Mouse (Mus musculus): Measurements from ENCODE around the gene Chd9. TPM values are rescaled to one million over a fixed set of nuclear protein-coding genes. Genes with fewer than 3 reads are reported as not detected.
A peak's percentile ranks its signal among the peaks of the same experiment; 100 is the strongest.

Gene Chd9
- polyA plus RNA-seq, 1 experiment from 2014 or later, result 52.0 TPM

GRCm38 (mm10) chr8:91046370-91046769 is 218.2 kb downstream of the Chd9 start:
- 92% methylated on average over 4 of the region's 4 CpGs for WGBS
- Histone ChIP-seq H3K27ac (ENCODE audit: low read depth, low read length) (no peak overlapping the region), H3K9ac (ENCODE audit: low read length) (no peak overlapping the region), H3K4me1 (replicated peaks; ENCODE audit: control insufficient read depth, insufficient read depth, low read length) (no peaks in the 10 kb centered on the region), H3K4me2 (ENCODE audit: low read depth, low read length, severe bottlenecking) (no peak overlapping the region), H3K27me3 (ENCODE audit: control insufficient read depth, insufficient read depth, low read length) (no peaks in the 10 kb centered on the region), H3K4me3 (ENCODE audit: low read depth, low read length) (no peak overlapping the region), H3K36me3 (ENCODE audit: control insufficient read depth, insufficient read depth, low read length) (peaks cover 4% of the 10 kb centered on the region; the same call in 1 of the 2 replicates), H3K9me3 (ENCODE audit: control insufficient read depth, low read length) (no peaks in the 10 kb centered on the region)
- no peak for ATAC-seq (replicated peaks; ENCODE audit: low FRiP score)
- no peak for DNase-seq (ENCODE audit: low spot score)

DNA sequence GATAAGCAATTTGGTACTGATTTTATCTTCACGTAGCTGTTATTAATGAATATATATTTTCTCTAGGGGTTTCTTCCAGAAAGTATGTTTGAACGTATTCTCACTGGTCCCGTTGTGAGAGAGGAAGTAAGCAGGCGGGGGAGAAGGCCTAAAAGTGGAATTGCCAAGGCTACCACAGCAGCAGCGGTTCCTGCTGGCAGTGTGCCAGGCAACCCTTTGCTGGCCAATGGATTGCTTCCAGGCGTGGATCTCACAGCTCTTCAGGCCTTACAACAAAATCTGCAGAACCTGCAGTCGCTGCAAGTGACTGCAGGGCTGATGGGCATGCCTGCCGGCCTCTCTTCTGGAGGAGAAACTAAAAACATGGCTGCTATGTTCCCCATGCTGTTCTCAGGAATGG is 222.9 kb downstream of the Chd9 start:
- DNase-seq (ENCODE audit: low spot score), result peak; percentile 62
- no peak overlapping the region for H3K4me2 ChIP-seq (ENCODE audit: low read depth, low read length, severe bottlenecking)
- ATAC-seq (replicated peaks; ENCODE audit: low FRiP score), result no peak
- H3K27me3 ChIP-seq (ENCODE audit: control insufficient read depth, insufficient read depth, low read length), result no peaks in the 10 kb centered on the region
- no peak overlapping the region for H3K9ac ChIP-seq (ENCODE audit: low read length)
- WGBS, result 76% methylated on average over 8 of the region's 8 CpGs
- no peaks in the 10 kb centered on the region; the same call in 1 of the 2 replicates for H3K36me3 ChIP-seq (ENCODE audit: control insufficient read depth, insufficient read depth, low read length)
- H3K27ac ChIP-seq (ENCODE audit: low read depth, low read length), result no peak overlapping the region
- H3K9me3 ChIP-seq (ENCODE audit: control insufficient read depth, low read length), result no peaks in the 10 kb centered on the region
- no peak overlapping the region for H3K4me3 ChIP-seq (ENCODE audit: low read depth, low read length)
- H3K4me1 ChIP-seq (replicated peaks; ENCODE audit: control insufficient read depth, insufficient read depth, low read length), result no peaks in the 10 kb centered on the region

- Histone ChIP-seq H3K36me3 (ENCODE audit: control insufficient read depth, insufficient read depth, low read length) (no peaks in the 10 kb centered on the region; the same call in 1 of the 2 replicates), H3K27ac (ENCODE audit: low read depth, low read length) (no peak overlapping the region), H3K4me2 (ENCODE audit: low read depth, low read length, severe bottlenecking) (no peak overlapping the region), H3K27me3 (ENCODE audit: control insufficient read depth, insufficient read depth, low read length) (no peaks in the 10 kb centered on the region), H3K9ac (ENCODE audit: low read length) (no peak overlapping the region), H3K4me3 (ENCODE audit: low read depth, low read length) (no peak overlapping the region), H3K9me3 (ENCODE audit: control insufficient read depth, low read length) (no peaks in the 10 kb centered on the region), H3K4me1 (replicated peaks; ENCODE audit: control insufficient read depth, insufficient read depth, low read length) (no peaks in the 10 kb centered on the region)
- ATAC-seq (replicated peaks; ENCODE audit: low FRiP score) (no peak), DNase-seq (ENCODE audit: low spot score) (no peak)
- 94% methylated on average over 4 of the region's 4 CpGs for WGBS
Measured at GRCm38 (mm10) chr8:91054418-91054817, 226.3 kb downstream of the Chd9 start.

DNA sequence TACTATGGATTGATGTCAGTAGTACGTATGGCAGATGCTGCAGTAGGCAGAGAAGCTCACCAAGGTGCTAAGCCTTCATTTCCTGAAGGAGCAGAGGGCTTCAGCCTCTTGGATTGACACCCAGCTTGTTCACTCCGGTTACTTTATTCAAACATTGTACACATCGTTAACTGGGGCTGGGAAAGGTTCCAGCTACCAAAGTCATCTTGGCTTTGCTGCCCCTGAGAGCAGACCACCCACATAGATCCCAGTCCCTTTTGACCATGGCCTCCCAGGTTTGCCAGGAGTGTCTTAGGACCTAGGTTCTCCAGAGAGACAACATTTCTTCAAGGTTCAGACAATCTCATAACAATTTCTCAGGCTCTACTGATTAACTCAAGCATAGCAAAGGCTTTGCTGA is 228.7 kb downstream of the Chd9 start:
- H3K4me3 ChIP-seq (ENCODE audit: low read depth, low read length), result no peak overlapping the region
- no peaks in the 10 kb centered on the region for H3K4me1 ChIP-seq (replicated peaks; ENCODE audit: control insufficient read depth, insufficient read depth, low read length)
- no peaks in the 10 kb centered on the region; the same call in 1 of the 2 replicates for H3K36me3 ChIP-seq (ENCODE audit: control insufficient read depth, insufficient read depth, low read length)
- H3K27me3 ChIP-seq (ENCODE audit: control insufficient read depth, insufficient read depth, low read length), result no peaks in the 10 kb centered on the region
- no peak overlapping the region for H3K27ac ChIP-seq (ENCODE audit: low read depth, low read length)
- DNase-seq (ENCODE audit: low spot score) (no peak), ATAC-seq (replicated peaks; ENCODE audit: low FRiP score) (no peak)
- no peak overlapping the region for H3K4me2 ChIP-seq (ENCODE audit: low read depth, low read length, severe bottlenecking)
- H3K9me3 ChIP-seq (ENCODE audit: control insufficient read depth, low read length), result no peaks in the 10 kb centered on the region
- 59% methylated on average over 3 of the region's 3 CpGs for WGBS
- H3K9ac ChIP-seq (ENCODE audit: low read length), result no peak overlapping the region

GRCm38 (mm10) chr8:91059086-91059578 is 231.0 kb downstream of the Chd9 start:
- no peak overlapping the region for H3K27ac ChIP-seq (ENCODE audit: low read depth, low read length)
- H3K27me3 ChIP-seq (ENCODE audit: control insufficient read depth, insufficient read depth, low read length), result no peaks in the 10 kb centered on the region
- no peaks in the 10 kb centered on the region for H3K36me3 ChIP-seq (ENCODE audit: control insufficient read depth, insufficient read depth, low read length)
- ATAC-seq (replicated peaks; ENCODE audit: low FRiP score), result no peak
- H3K4me3 ChIP-seq (ENCODE audit: low read depth, low read length), result no peak overlapping the region
- no peaks in the 10 kb centered on the region for H3K4me1 ChIP-seq (replicated peaks; ENCODE audit: control insufficient read depth, insufficient read depth, low read length)
- H3K9ac ChIP-seq (ENCODE audit: low read length), result no peak overlapping the region
- no peak overlapping the region for H3K4me2 ChIP-seq (ENCODE audit: low read depth, low read length, severe bottlenecking)
- no peaks in the 10 kb centered on the region for H3K9me3 ChIP-seq (ENCODE audit: control insufficient read depth, low read length)
- DNase-seq (ENCODE audit: low spot score), result no peak

GRCm38 (mm10) chr8:91059884-91060510 is 231.8 kb downstream of the Chd9 start:
- no peak overlapping the region for H3K4me3 ChIP-seq (ENCODE audit: low read depth, low read length)
- no peak overlapping the region for H3K9ac ChIP-seq (ENCODE audit: low read length)
- DNase-seq (ENCODE audit: low spot score) (no peak), ATAC-seq (replicated peaks; ENCODE audit: low FRiP score) (no peak)
- H3K4me2 ChIP-seq (ENCODE audit: low read depth, low read length, severe bottlenecking), result no peak overlapping the region
- H3K27me3 ChIP-seq (ENCODE audit: control insufficient read depth, insufficient read depth, low read length), result no peaks in the 10 kb centered on the region
- no peaks in the 10 kb centered on the region for H3K36me3 ChIP-seq (ENCODE audit: control insufficient read depth, insufficient read depth, low read length)
- H3K27ac ChIP-seq (ENCODE audit: low read depth, low read length), result no peak overlapping the region
- H3K4me1 ChIP-seq (replicated peaks; ENCODE audit: control insufficient read depth, insufficient read depth, low read length), result no peaks in the 10 kb centered on the region
- WGBS, result 91% methylated on average over 7 of the region's 7 CpGs
- no peaks in the 10 kb centered on the region for H3K9me3 ChIP-seq (ENCODE audit: control insufficient read depth, low read length)

- H3K4me3 ChIP-seq (ENCODE audit: low read depth, low read length), result no peak overlapping the region
- H3K27ac ChIP-seq (ENCODE audit: low read depth, low read length), result no peak overlapping the region
- H3K27me3 ChIP-seq (ENCODE audit: control insufficient read depth, insufficient read depth, low read length), result no peaks in the 10 kb centered on the region
- no peaks in the 10 kb centered on the region for H3K9me3 ChIP-seq (ENCODE audit: control insufficient read depth, low read length)
- DNase-seq (ENCODE audit: low spot score), result no peak
- H3K4me1 ChIP-seq (replicated peaks; ENCODE audit: control insufficient read depth, insufficient read depth, low read length), result no peaks in the 10 kb centered on the region
- no peaks in the 10 kb centered on the region for H3K36me3 ChIP-seq (ENCODE audit: control insufficient read depth, insufficient read depth, low read length)
- no peak overlapping the region for H3K9ac ChIP-seq (ENCODE audit: low read length)
- no peak for ATAC-seq (replicated peaks; ENCODE audit: low FRiP score)
- no peak overlapping the region for H3K4me2 ChIP-seq (ENCODE audit: low read depth, low read length, severe bottlenecking)
- WGBS, result 81% methylated on average over 19 of the region's 19 CpGs
Measured at GRCm38 (mm10) chr8:91060555-91061471, 232.7 kb downstream of the Chd9 start.

DNA sequence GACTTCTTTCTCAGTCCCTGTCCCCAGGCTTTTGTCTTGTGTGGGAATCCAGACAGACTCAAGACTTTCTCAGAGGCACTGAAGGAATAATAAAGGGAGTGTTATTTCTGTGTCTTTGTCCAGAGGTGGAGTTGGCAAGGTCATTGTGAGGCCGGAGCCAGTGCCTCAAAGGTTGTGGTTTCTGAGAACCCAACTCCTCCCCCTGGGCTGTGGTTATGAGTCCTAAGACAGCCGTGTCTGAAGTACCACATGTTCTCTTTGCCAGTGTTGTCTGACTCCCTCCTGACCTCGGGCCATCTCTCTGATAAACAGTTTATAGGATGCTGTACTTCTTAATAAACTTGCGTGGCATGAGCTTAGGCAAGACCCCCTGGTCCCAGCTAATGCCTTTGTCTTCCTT is 237.0 kb downstream of the Chd9 start:
- H3K4me2 ChIP-seq (ENCODE audit: low read depth, low read length, severe bottlenecking), result no peak overlapping the region
- H3K27me3 ChIP-seq (ENCODE audit: control insufficient read depth, insufficient read depth, low read length), result no peaks in the 10 kb centered on the region
- no peaks in the 10 kb centered on the region for H3K9me3 ChIP-seq (ENCODE audit: control insufficient read depth, low read length)
- ATAC-seq (replicated peaks; ENCODE audit: low FRiP score) (no peak), DNase-seq (ENCODE audit: low spot score) (no peak)
- no peaks in the 10 kb centered on the region for H3K36me3 ChIP-seq (ENCODE audit: control insufficient read depth, insufficient read depth, low read length)
- H3K4me1 ChIP-seq (replicated peaks; ENCODE audit: control insufficient read depth, insufficient read depth, low read length), result no peaks in the 10 kb centered on the region; the same call in 1 of the 2 replicates
- no peak overlapping the region for H3K27ac ChIP-seq (ENCODE audit: low read depth, low read length)
- H3K9ac ChIP-seq (ENCODE audit: low read length), result no peak overlapping the region
- no peak overlapping the region for H3K4me3 ChIP-seq (ENCODE audit: low read depth, low read length)
- 81% methylated on average over 4 of the region's 4 CpGs for WGBS
